Mouse (Mus musculus) right cerebral cortex, postnatal 36 days (tissue): Measurements from ENCODE around the gene Birc2.

Experiments used
- DNase-seq, 2 experiments: peaks; one replicate each; pipeline ENCODE4 v3.0.0; 2022; ENCODE audit warnings: low spot score in 2 of 2, mixed read lengths in 1 of 2

The Birc2 gene

DNA sequence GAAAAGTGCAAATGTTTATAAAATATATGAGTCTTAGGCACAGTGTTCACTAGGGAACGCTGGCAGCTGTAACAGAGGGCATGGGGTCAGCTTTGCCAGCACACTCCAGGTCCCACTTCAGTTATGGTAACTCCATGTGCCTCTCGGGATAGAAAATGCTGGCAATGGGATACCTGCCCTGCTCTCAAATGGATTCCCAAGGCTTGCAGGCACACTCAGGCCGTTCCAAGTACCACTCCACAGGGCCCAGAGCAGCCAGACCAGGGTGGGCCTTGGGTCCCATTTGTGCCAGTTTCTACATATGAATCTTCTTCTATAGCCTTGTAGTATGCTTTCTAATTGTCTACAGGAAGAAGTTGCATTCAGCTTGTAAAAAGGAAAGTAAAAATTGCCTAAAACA, 51.5 kb downstream of the Birc2 start:
- DNase-seq = no peak

GRCm38 (mm10) chr9:7784615-7785012, 52.2 kb downstream of the Birc2 start:
- no peak for DNase-seq

DNA sequence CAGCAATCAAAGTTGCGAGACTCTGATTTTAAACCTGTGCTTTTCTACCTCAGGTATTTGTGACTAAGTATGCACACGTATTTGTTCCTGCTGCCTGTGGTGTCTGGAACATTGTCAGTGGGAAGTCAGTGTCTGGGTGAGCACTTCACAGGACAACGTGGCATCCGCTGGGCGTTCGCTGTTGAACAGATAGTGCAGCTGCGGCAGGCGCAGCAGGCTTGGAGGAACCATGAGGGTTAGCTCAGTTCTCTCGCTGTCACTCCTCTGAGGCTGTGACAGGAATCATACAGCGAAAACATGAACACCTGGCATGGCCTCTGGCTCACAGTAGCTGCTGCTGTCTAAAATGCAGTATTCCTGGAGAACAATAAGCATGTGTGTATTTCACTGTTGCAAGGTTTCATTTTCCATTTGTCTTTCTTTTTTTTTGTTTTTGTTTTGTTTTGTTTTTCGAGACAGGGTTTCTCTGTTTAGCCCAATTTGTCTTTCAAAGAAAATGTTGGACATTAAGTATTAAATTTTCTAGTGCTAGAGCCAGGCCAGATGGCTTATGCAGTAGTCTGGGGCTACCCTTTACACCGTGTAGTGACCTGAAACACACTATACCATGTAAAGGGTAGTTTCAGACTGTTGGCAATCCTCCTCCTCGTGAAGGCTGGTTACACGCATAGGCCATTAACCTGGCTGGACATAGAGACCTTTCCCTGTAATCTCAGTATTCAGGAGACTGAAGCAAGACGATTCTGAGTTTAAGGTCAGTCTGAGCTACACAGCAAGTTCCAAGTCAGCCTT, 52.8 kb downstream of the Birc2 start:
- DNase-seq = no peak

GRCm38 (mm10) chr9:7780250-7781150, 56.4 kb downstream of the Birc2 start:
- no peak for DNase-seq

DNA sequence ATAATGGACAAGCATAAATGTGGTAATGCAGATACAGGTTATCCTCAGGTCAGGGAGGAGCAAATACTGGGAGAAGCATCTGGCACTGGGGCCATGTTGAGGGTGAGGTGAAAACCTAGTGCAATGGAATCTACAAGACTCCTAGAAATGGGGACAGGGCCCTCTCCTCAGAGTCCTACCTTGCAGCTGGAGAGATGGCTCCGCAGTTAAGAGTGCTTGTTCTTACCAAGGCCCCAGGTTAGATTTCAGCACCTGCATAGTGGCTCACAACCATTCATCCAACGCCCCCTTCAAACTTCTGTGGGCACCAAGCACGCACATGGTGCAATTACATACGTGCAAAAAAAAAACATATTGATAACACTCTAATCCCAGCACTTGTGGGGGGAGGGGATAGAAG, 57.1 kb downstream of the Birc2 start:
- DNase-seq = no peak

DNA sequence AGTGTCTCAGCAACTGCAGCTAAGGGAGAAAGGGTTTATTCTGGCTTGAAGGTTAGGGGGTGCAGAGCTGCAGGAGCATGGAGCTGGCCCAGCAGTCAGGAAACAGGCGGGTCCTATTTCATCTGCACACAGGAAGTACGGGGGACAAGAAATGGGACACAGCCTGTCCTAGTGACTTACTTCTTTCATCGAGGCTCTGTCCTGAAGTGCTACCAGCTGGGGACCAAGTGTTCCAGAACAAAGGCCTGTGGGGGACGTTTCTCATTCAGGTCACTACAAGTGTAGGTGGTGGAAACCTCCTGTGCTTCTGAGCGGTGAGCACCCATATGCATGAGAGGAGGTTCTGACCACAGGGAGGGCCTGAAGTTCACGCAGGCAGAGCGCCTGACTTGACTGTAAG, 58.1 kb downstream of the Birc2 start:
- no peak for DNase-seq

GRCm38 (mm10) chr9:7777652-7778051, 59.2 kb downstream of the Birc2 start:
- DNase-seq = no peak

- DNase-seq = no peak
Measured at GRCm38 (mm10) chr9:7776940-7777339, 59.9 kb downstream of the Birc2 start.

DNA sequence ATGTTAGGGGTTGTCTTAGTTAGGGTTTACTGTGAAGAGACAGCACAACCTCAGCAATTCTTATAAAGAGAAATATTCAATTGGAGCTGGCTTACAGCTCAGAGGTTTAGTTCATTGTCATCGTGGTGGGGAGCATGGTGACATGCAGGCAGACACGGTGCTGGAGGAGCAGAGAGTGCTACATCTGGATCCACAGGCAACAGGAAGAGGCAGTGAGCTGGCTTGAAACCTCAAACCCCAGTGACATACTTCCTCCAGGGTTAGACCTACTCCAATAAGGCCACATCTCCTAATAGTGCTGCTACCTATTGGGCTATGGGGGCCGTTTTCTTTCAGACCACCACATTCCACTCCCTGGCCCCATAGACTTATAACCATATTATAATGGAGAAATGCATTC, 60.9 kb downstream of the Birc2 start:
- no peak for DNase-seq

- DNase-seq = no peak
Measured at GRCm38 (mm10) chr9:7775011-7775410, 61.9 kb downstream of the Birc2 start.

DNA sequence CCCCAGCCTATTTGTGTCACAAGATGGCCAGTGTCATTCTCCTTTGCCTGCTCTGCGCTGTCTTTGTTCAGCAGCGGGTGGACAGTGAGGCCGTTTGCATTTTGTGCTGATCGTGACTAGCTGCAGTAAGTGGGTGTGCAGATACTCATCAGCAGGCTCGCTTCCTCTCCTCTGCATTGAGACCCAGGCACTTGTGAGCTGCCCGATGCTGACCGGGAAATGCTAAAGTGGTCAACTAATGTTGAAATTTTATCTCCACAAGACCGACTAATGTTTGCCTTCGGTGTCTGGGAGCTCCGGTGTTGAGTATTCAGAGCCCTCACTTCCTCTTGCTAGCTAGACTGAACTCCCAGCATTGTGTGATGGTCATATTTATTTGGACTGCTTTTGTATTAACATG, 62.3 kb downstream of the Birc2 start:
- DNase-seq = no peak

DNA sequence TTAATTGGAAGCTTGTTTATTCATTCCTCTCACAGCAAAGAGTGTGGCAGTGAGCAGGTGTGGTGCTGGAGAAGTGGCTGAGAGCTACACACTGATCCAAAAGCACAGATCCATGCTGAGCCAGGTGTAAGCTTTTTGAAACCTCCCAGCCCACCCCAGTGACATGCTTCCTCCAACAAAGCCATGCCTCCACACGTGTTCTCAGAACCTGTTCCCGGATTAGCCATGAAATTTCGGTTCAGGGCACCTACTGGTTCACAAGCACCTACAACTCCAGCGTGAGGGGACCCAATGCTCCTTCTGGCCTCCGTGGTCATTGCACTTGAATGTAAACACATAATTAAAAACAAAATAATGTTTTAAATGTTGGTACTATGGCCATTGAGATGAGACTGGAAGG, 63.2 kb downstream of the Birc2 start:
- no peak for DNase-seq

GRCm38 (mm10) chr9:7772773-7773454, 64.0 kb downstream of the Birc2 start:
- no peak for DNase-seq

GRCm38 (mm10) chr9:7772361-7772760, 64.5 kb downstream of the Birc2 start:
- DNase-seq = no peak

DNA sequence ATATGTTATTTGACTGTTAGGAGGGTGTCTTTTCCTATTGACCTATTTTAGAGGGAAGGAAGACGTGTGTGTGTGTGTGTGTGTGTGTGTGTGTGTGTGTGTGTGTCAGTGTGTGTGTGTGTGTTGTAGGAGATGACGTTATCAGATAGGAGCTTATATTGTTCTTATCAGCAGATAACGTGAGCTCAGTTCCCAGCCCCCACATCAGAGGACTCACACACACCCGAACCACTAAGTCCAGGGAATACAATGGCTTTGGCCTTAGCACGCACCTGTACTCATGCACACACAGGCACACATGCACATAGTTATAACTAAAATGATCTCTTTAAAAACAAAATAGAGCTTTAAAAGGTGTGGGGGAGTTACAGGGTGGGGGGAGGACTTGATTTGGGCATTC, 67.4 kb downstream of the Birc2 start:
- DNase-seq = no peak

DNA sequence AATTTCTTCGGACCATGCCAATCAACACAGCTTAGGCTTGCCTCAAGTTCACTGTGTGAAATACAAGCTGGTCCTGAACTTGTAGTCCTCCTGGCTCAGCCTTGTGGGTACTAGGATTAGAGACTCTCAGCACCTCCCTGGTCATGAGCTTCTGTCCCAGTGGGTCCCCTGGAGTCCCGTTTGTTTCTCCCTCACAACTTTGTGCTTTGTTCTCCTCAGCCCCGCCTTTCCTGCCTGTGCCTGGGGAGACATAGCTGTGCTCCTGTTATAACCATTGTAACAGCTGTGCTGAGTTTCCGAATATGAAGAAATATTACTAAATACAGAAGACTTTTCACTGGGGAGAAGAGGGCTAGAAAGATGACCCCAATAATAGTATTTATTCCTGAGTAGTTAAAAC, 67.8 kb downstream of the Birc2 start:
- no peak for DNase-seq
